Mouse (Mus musculus): ENCODE data around the gene Sirt4.
A peak's percentile ranks its signal among the peaks of the same experiment; 100 is the strongest.

GRCm38 (mm10) chr5:115506454-115507201, 22.1 kb upstream of the Sirt4 start, which contains the start of gene Pxn:
- TF ChIP-seq CTCF (IDR thresholded peaks at IDR 0.05; ENCODE audit: control insufficient read depth, insufficient read depth, low read length) (peak; percentile 93), POLR2A (IDR thresholded peaks at IDR 0.05; ENCODE audit: borderline replicate concordance, control insufficient read depth, low read depth, low read length) (peak; percentile 87; the same call in 1 of the 2 replicates)
